Mouse (Mus musculus) left cerebral cortex, adult 9 months (tissue): ENCODE results near the gene Grsf1.

Source experiments
- DNase-seq, 2 experiments: peaks; one replicate each; pipeline ENCODE4 v3.0.0; 2022; ENCODE audit warnings: low spot score in 2 of 2

Grsf1 gene

DNA sequence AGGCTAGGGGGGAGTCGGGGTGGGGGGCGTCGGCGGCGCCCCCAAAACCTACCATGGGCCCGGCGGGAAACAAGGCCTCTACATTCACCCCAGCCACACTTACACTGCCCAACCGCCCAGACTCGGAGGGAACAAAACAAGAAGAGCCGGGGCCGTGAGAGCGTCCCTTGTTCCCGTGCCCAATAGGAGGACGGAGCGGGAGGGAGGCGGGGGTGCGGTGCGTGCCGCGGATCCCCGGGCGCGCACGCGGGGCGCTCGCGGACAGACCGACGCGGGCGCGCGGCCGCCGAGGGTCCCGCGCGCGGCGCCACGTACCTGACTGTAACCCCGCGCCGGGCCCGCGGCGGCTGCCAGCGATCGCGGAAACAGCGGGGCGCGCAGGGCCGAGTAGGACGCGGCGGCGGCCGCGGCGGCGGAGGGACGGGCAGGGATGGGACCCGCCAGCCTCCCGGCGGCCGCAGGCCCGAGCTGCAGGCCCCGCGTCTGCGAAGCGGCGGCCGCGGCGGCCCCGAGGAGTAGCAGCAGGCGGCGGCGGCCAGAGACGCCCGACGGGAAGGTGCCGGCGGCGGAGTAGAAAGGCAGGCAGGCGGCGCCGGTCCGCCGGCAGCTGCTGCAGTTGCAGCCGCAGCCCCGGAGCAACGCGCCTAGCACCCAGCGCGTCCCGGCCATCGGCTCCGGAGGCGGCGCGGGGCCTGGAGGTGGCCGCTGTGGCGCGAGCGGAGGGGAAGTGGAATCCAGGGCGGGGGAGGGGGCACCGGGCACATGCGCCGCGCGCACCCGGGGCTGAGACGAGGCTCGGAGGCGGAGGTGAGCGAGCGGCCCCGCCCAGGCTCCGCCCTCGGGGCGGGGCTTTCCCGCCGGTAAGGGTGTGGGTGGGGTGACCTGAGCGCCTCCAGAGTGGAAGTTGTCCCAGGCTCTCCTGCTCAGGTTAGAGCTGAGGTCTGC lies at the start of gene Grsf1:
Gene Grsf1 (minus strand): TSS at position 729 of the 945 bp plus-strand sequence.
- DNase-seq, result peak; percentile 75 to 83

DNA sequence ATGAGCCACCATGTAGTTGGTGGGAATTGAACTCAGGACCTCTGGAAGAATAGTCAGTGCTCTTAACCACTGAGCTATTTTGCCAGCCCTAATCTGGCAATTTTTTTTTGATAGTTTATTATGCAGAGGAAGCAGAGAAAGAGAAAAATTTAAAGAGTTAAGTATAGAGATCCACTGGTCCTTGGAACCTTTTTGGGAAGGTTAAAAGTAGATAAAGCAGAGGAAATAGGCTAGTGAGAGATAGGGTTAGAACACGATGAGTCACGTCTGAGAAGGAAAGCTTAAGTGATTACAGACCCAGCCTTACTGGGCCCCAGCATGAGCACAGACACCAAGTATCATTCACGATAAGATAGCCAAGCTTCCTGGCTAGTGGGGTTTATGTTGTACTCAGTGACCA lies 48.1 kb upstream of the Grsf1 start:
- DNase-seq, result no peak

DNA sequence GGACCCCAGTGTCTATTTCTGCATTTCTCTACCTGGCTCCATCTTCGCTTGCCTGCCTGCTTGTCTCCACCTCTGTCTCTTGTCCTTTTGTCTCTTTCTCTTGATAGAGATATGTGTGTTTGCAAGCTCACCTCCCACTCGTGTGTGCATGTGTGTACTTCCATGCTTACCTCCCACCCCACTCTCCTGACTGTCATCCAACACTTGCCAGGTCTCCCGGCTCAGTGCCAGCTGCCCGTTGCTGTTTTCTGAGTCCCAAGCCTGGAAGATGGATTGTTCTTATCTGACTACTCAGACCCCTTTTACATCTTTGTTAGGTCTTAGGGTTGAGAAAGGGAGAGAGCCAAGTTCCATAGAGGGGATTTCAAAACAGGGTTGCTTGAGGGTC lies 46.2 kb upstream of the Grsf1 start:
- peak in 1 of 2 experiments; percentile 34 for DNase-seq

GRCm38 (mm10) chr5:88721565-88722212 lies 45.7 kb upstream of the Grsf1 start:
- no peak for DNase-seq

DNA sequence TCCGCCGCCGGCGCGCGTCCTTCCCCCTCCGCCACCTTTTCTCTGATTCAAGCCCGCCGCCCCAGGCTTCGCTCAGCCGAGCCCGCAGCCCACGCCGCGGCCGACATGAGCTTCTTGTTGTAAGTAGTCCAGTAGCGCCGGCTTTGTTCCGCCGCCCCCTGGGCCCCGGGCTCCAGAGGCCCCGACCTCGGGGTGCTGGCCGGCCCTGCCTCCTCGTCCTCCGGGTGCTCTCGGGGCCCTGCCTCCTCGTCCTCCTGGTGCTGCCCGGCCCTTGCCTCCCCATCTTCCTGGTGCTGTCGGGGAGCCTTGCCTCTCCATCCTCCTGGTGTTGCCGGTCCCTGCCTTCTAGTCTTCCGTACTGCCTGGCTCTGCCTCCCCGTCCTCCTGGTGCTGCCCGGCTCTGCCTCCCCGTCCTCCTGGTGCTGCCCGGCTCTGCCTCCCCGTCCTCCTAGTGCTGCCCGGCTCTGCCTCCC lies 45.1 kb upstream of the Grsf1 start:
- DNase-seq, result no peak

DNA sequence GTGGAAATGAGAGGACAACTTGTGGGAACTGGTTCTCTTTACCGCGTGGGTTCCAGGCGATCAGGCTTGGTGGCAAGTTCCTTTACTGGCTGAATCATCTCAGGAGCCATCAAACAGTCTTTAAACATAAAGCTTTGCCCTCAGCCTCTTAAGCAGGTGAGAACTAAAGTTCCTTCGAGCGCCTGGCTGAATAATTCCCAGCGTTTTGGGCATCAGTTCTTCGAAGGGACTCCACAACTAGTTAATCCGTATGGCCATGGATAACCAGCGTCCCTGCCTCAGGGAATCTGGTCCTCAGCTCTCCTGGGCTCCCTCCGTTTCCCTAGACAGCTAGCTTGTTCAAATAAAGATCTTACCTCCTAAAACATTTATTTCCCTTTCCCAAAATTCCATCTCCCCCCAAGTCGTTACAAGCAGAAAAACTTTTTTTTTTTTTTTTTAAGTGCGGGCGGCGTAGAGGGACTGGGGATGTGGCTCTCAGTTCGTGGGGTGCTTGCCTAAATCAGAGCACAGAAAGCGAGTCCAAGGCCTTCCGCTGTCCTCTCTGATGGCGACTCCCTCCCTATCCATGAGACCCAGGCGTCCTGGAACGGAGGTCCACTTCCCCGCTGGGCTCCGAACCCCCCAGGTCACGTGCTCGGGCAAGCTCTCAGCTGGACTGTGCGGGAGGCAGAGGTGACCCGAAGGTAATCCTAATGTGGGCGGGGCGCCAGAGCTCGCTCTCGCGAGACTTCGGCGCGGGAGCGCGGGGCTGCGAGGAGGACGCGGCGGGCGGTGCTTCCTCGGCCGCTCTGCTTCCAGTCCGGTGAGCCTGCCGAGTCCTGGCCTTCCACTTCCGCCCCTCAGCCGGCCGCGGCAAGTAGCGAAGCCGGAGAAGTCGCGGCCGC lies 44.4 kb upstream of the Grsf1 start, which contains the start of gene Mob1b:
Gene Mob1b (plus strand): TSS at position 740 of the 887 bp plus-strand sequence.
- DNase-seq, result peak; percentile 83 to 95

DNA sequence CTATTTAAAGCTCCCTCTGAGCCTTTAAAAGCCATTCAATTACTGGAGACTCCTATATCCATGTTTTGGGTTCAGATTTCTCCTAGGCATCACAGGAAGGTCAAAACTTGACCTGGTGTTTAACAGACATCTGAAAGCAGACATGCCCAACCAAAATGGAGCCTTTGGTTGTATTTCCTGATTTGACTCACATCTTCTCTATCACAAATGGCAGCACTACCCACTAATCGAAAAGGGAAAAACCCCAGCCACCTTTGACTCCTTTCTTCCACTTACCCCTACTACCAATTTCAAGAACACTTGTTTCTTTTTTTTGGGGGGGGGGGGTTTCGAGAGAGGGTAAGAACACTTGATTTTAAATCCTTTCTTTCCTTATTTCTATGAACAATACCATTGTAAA lies 41.0 kb upstream of the Grsf1 start:
- DNase-seq, result no peak

GRCm38 (mm10) chr5:88712328-88712727 lies 36.4 kb upstream of the Grsf1 start:
- no peak for DNase-seq

DNA sequence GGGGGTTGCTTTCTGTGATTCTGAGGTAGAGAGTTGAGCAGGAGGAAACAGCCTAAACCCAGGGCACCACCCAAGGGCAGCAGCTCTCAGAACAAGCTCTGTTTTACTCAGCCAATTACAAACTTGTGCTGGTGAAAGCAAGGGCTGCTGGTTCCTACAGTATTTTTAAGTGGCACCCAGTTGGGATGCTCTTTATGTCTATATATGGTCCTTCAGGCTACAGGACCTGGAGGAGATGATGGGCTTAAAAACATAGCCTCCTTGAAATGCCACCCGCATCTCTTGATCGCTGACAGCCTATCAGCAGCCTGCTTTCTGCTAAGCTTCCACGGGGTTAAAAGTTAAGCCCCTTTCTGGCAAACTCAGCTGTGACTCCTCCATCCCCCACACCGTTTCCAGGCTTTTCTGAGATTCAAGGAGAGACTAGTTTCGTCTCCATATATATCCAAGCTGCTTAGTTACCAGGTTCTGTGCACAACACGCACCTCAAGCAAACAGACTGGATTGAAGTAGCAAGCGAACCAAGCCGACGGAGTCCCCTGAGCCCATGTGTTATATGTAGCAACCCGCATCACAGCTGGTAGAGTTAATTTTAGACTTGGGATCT lies 35.8 kb upstream of the Grsf1 start:
- no peak for DNase-seq

- no peak for DNase-seq
These were observed 35.2 kb upstream of the Grsf1 start for GRCm38 (mm10) chr5:88711128-88711527.

GRCm38 (mm10) chr5:88703551-88703950 lies 27.6 kb upstream of the Grsf1 start:
- DNase-seq, result no peak

DNA sequence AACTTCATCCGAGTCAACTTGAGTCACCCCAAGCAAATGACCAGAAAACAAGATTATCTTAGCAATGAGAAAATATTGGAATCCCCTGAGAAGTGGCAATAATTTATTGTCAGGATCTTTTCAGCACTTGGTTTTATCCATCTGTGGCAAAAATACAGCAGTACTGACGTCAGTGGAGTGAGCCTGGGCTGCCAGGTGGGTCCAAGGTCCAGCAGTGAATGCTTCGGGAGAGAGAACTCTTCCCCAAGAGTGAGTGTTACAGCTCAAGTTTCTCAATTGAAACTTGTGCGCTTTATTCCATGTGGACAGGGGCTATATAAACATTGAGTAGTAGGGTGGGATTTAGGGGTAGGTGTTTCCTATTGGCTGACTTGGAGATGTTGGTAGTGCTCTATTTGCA lies 26.1 kb upstream of the Grsf1 start:
- no peak for DNase-seq

DNA sequence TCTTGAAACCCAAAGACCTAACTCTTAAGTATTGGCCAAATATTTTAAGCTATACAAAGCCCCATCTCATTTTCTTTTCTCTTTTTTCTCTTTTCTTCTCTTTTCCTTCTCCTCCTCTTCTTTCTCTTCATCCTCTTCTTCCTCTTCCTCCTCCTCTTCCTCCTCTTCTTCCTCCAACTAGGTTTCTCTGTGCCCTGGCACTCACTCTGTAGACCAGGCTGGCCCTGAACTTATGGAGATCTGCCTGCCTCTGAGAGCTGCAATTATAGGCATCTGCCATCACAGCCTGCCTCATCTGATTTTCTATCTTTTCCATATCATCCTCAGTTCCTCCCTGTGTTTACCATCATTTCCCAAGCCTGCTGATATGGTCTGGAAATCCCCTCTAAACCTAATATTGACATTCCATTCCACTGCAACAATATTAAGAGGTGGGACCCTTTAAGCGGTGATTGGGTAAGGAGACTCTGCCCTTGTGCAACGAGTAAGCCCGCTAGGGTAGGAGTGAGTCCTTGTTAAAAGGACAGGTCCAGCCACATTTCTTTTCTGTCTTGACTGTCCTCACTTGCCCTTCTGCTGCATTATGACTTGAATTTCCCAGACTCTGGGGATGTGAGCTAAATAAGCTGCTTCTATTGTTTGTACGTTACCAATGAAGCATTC lies 23.4 kb upstream of the Grsf1 start:
- no peak for DNase-seq

- no peak for DNase-seq
These were observed 21.3 kb upstream of the Grsf1 start for GRCm38 (mm10) chr5:88697291-88697690.

DNA sequence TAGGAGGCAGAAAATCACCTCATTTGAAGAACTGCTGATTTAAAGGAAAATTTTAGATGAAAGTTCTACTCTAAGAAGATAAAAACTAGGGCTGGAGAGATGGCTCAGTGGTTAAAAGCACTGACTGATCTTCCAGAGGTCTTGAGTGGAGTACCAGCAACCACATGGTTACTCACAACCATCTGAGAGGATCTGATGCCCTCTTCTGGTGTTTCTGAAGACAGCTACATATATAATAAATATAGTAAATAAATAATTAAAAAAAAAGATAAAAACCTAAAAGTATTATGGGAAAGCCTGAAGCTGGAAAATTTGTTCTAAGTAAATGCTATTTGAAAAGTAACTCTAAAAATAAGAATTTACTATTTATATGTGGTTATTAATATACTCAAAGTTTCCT lies 17.1 kb upstream of the Grsf1 start:
- no peak for DNase-seq

DNA sequence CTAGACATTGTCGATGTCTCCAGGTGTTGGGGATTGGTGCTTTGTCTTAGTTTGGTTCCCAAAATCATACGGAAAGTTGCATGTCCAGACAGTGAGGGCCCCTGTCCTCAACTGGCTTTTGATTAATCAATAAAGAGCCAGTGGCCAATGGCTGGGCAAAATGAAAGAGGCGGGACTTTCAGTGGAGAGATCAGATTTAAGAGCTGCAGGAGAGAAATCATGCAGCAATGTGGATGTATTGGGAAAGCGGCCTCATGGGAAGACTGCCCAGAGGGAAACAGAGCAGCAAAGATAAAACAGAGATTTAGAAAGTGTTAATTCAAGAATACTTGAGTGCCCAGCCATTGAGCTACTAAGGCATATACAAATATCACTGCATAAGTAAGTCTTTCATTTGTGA lies 16.6 kb upstream of the Grsf1 start:
- DNase-seq, result no peak

- no peak for DNase-seq
These were observed 15.6 kb upstream of the Grsf1 start for GRCm38 (mm10) chr5:88691506-88692095.

DNA sequence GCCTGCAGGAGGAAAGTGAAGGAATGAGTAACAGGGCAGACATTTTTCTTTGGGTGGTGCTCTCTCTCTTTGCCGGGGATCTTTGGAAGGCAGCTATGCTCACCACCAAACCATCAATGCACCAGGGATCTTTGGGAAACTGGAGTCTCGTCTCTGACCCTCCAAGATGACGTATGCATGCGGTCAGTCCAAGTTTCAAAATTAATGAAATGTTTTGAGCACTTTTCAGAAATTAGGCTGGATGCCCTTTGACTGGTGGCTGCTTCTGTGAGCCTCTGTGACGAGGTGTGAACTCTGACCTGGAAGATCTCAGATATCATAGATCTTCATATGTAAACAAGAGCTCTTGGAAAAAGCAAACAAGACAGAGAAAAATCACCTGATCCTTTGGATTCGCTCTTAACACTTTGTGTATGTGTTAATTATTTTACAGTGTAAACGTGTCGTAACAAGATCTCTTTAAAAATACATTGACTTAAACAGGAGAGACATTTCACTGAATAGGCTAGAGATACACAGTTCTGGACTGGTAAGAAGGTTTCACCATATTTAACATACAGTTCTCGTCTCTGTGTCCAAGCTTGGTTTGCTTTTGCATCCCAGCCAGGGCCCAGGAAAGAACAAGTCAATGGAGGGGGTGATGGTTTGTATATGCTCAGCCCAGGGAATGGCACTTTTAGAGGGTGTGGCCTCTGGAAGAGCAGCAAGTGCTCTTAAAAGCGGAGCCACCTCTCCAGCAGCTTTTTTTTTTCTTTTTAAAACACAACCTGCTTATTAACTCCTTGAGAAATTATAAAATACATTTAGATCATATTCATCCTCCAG lies 14.9 kb upstream of the Grsf1 start:
- DNase-seq, result no peak

DNA sequence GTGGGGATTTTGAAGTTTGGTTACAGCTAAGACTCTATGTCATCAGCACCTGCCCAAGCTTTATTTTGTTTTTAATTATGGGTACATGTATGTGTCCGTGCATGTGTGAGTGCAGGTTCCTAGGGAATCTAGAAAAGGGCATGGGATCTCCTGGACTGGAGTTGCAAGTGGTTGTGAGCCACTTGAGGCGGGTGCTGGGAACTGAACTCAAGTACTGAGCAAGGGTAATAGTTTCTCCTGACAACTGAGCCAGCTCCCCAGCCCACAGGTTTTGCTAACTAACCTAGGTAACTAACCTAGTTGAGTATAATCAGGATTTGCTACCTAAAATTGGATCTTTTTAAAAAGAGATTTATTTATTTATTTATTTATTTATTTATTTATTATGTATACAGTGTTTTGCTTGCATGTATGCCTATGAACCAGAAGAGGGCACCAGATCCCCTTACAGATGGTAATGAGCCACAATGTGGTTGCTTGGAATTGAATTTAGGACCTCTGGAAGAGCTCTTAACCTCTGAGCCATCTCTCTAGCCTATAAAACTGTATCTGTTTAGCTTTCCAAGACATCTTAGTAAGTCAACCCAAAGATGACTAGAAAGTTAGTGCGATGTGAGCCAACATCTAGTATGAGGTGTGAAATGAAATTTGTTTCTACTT lies 13.4 kb upstream of the Grsf1 start:
- no peak for DNase-seq
